Mouse (Mus musculus) E14TG2a.4 (cell line): ENCODE data around the gene Gm21887.

Experiments used
- CTCF ChIP-seq: conservative IDR thresholded peaks from 2 replicates; pipeline ENCODE4 v1.5.1; 2014; ENCODE audit warnings: low read length
- NANOG ChIP-seq: IDR thresholded peaks from 2 replicates; pipeline ENCODE4 v1.6.1; 2014; ENCODE audit warnings: borderline replicate concordance, low read length, mixed read lengths
- POU5F1 ChIP-seq: IDR thresholded peaks from 2 replicates; pipeline ENCODE4 v1.6.1; 2014; ENCODE audit warnings: low read length, borderline replicate concordance

GRCm38 (mm10) chrX:170020690-170021050, 11.2 kb downstream of the Gm21887 start:
- TF ChIP-seq CTCF = peak; percentile 100
- peak; percentile 96 for TF ChIP-seq POU5F1
- TF ChIP-seq NANOG = 0 out of 2 replicates have a peak, but pooled peaks have one; percentile 1
